Mouse (Mus musculus) kidney, postnatal 4 days (tissue): ENCODE measurements around the gene Palb2.
"Not testable (repeated sequence)": the region's sequence is repeated elsewhere in the genome, so short reads cannot be mapped to it uniquely, and the experiment has no call there.

ENCODE experiments used
- DNase-seq, 2 experiments: peaks; one replicate each; pipeline ENCODE4 v3.0.0; 2021; ENCODE audit warnings: mixed read lengths in 2 of 2

The Palb2 gene

DNA sequence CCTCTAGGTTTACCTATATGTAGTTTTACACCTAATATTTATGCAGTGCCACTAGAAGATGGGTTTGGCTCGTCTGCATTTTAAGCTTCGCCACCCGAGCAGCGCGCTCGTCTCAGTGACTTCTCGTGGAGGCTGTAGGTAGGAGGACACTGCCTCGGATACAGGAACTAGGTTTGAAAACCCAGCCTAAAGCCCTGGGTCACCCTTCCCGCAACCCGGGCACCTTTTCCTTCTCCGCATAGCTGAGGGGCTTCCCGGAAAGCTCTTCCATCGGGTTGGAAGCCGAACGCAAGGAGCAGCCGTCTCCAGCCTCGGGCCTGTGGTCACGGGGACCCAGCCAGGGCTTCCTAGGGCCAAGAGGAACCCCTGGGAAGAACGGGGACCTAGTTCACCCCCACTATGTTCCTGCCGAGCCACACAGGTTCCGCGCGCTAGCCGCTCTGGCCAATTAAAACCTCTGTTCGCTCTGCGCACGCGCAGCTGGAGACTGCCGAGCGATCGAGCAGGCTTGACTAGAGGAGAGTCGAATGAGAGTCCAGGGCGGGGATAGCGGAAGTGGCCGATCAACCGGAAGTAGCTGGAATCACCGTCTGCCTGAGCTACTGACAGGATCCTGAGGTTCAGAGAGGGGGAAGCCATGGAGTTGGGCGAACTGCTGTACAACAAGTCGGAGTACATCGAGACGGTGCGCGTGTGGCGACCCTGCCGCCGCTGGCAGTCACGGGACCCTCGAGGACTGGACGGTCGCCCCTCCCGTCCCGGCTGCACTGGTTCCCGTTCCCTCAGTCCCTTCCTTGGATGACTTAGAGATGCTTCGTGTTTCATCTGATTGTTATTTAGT, at the start of gene Palb2, which contains the start of gene Dctn5:
Gene Palb2, minus strand, starts transcription at position 489 of the 841 bp plus-strand sequence.
Gene Dctn5, plus strand, starts transcription at position 545 of the 841 bp plus-strand sequence.
- peak; percentile 98 for DNase-seq

DNA sequence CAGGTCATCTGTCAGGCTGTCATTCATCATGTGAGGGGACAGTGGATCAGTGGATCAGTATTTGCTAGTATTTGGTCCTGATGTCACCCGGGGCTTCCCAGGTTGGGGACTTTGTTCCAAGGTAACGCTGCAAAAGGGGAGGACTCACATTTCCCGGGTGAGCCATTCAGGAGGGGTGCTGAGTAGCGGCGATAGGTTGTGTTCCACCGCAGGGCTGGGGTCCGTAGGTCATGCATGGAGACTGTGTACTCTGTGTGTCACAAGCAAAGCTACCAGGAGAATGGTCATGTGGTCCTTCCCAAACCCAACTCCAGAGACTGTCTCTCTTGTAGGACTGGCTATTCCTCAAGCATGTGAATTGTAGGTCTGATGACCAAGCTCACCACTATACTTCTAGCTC, 47.9 kb upstream of the Palb2 start:
- no peak for DNase-seq

DNA sequence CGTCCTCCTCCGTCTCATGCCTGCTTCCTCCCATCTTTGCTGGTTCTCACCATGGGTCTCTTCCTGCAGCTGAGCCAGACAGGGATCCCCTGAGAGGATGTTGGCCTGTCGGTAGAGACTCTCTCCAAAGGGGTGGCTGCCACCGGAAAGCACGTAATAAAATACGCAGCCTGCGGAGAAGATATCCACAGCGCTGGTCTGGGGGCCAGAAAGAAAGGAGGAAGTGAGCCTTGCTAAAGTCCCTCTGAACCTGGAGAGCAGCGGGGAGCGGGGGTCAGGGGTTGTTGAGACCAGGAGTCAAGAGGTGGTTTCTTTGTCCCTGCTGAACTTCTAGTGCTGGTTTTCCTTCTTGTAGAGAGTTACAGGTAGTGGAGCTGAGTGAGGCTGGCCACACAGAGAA, 38.8 kb upstream of the Palb2 start:
- no peak for DNase-seq

DNA sequence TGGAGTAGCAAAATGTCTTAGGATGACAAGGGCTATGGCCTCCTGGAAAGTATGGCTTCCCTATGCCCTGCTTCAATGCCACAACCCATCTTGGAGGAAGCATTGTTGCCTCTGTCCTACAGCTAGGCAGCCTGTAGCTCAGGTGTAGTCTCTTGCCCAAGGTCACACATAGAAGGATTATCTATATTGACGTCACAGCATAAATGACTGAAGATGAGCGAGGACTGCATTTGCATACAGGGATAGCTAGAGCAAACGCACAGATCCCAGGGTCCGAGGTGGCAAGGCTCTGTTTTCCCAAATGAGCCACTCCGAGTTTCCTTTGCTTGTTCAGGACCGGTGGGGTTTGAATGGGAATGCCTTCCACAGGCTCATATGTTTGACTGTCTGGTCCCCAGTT, 37.9 kb upstream of the Palb2 start:
- no peak for DNase-seq

DNA sequence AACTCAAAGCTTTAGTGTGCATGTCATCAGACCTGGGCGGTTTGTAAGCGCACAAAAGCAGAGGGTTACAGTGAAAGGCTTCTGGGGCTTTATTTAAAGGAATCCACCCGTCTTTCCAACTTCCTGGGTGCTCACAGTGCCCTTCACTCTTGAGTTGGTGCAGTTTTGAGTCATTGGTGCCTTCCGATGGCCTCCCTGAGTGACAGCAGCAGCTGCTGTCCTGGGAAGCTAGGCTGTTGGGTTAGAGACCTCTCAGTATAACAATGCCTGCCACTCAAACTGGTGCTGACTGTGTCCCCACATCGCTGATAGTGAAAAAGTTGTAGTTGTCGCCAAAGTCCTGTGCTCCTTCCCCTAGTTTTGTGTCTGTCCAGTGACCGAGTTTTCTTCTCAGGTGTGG, 34.4 kb upstream of the Palb2 start:
- no peak for DNase-seq

DNA sequence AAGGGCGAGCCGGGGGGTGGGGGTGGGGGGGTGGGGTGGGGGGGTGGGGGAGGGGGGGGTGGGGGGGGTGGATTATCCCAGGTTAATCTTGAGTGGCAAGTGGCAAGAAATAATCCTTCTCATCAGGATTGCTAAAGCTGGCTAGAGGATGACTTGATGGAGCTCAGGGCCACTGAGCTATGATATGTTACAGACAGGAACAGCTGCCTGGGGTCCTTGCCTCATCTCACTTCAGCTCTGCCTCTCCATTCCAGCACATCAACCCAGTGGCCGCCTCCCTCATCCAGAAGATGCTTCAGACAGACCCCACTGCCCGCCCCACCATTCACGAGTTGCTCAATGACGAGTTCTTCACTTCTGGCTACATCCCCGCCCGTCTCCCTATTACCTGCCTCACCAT, 31.0 kb upstream of the Palb2 start:
- no peak for DNase-seq

DNA sequence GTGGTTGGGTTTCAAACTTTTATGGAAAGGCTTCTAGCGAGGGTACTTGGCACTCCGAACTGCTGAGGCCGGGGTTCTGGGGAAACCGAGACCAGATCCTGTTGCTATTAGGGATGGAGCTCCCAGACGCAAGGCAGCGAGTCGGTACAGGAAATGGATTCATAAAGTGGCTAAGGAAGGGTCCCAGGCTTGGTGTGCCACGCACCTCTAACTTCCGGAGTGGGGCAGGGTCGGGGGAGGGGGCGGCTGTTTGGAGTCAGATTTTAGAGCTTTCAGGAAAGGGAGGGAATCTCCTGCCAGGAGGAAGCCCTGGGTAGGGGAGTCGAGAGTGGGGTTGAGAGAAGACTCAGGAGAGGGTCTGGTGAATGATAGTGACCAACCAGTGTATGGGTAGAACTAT, 27.3 kb upstream of the Palb2 start:
- peak in 1 of 2 experiments; percentile 20 for DNase-seq

DNA sequence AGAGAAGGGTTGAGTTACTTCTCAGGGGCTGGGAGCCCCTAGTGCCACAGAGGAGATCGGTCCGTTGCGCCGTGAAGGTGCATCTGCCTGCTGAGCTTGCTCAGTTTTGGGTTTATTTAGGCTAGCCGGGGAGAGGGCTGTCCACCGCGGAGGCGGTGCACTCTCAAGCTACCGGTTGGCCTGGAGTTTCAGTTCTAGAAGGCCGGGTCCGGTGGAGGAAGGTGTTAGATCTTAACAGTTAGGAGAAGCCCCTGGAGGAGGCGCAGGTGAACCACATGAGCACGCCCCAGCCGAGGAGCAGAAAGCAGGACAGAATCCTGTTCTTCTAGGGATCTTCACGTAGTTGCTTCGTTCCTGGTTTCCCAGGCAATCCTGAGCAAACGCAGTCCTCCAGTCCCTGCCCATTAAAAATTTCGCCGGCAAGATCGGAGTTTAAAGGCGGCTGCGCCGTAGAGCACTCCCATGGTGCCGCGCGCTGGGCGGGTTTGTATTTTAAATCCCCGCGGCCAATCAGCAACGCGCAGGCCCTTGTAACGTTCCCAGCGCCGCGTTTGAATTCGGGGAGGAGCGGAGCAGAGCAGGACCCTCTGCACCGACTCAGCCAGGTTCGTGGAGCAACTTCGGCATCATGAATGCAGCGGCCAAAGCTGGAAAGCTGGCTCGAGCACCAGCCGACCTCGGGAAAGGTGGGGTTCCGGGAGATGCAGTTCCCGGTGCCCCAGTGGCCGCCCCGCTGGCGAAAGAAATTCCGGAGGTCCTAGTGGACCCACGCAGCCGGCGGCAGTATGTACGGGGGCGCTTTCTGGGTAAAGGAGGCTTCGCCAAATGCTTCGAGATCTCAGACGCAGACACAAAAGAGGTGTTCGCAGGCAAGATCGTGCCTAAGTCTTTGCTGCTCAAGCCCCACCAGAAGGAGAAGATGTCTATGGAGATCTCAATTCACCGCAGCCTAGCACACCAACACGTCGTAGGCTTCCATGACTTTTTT, 26.4 kb upstream of the Palb2 start, which contains the start of gene Plk1:
Gene Plk1, plus strand, starts transcription at position 525 of the 988 bp plus-strand sequence.
- DNase-seq, result peak; percentile 90 to 93

DNA sequence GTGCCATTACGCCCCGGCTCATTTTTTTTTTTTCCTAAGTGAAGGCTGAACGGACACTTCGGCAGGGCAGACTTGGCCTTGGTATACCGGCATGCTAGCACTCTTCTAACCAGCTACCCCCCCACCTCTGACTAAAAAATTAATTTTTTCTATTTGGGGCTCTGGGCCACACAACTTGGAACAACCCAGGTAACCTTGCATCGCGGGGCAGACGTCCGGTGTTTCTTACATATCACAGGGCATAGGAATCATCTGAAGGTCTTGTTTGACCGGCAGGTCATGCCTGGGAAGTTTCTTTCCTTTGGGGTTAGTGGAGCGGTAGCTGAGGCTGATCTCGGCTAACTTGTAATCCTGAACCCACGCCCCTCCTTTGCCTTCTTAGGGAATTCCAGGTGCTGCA, 25.7 kb upstream of the Palb2 start:
- no peak for DNase-seq

DNA sequence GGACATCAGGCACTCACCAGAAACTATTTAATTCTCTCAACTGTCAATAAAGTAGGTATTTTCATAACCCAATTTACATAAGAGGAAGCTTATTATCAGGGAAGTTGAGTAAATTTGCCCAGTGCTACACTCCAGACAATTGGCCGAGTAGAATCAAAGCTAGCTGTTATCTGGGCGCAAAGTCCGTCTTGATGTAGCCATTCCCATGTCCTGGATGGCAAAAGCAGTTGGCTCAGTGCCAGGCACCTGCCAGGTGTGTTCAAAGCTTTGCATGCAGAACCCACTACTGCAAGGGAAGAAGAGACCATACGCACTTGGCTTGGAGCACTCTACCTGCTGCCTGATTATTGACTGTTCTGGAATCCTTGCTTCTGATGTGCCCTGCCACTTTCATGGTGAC, 19.7 kb upstream of the Palb2 start:
- no peak for DNase-seq

DNA sequence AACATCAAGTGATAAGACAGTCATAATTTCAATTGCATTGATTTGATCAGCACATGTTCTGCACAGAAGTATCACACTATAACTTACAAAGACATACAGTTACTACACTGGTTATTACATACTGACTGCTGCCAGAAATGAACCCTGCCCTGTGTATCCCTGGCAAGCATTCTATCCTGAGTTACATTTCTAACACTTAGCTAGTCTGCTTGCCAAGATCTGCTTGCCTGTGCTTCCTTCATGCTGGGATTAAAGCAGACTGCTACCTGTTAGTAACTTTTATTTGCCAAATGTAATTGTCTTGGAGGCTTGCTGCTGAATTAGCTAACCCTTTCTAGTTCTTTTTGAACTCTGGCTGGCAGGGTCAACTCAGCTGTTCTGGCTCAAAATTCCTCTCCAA, 8.2 kb upstream of the Palb2 start:
- no peak for DNase-seq

DNA sequence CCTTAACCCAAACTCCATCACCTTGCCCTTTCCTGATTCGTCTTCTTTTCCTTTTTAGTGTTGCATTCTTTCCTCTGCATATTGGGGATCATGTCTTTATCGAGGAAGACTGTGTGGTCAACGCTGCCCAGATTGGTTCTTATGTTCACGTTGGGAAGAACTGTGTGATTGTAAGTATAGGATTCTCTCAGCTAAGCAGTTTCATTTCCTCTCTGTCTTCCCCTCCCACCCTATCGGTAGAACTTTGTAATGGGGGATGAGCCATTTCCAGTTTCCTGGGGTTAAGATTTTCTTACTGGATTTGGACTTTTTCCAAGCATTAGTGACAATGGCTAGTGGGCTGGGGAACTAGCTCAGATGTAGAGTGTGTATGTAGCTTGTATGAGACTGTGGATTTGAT, 5.4 kb upstream of the Palb2 start:
- no peak for DNase-seq

DNA sequence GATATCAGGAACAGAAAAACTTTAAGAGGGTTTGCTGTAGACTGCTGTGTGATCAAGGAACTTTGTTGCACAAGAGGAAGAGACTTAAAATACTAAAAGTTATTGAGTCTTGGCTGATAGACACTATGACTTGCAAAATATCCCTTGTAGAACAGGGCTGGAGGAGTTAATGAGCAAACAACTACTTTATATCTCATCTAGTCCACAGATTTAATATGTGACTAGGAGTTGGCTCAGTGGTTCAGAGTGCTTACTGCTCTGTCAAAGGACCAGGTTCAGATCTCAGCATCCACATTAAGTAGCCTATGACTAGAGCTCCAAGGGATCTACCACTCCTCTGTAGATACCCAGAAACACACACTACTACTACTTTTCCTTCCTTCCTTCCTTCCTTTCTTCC, 4.3 kb upstream of the Palb2 start:
- no peak for DNase-seq

DNA sequence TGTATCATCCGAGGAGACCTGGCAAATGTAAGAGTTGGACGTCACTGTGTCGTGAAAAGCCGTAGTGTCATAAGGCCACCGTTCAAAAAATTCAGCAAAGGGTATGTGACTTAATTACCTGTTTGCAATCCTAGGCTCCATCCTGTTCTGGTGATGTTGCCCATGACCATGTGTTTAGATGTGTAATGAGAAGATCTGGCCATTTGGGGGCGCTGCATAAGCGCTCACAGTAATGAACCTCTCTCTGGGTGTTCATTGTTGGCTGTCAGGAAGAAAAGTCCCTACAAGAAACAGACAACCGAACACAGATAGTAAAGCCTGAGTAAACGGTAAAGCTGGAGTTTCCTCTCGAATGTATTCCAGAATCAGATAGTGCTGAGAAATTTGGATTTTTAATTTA, 2.3 kb upstream of the Palb2 start:
- DNase-seq, result peak; percentile 14 to 33

DNA sequence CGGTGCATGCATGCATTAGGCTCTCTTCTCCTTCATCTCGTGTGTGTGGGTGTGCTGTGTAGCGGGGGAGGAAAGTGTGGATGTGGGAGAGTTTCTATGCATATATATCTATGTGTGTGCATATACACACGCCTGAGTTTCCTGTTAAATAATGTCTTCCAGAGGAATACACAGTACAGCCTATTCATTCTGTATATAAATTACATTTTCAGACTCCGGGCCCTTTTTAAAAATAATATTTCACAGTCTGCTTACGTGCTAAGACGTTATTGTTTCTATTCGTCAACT, 497 bp upstream of the Palb2 start:
- no peak for DNase-seq

DNA sequence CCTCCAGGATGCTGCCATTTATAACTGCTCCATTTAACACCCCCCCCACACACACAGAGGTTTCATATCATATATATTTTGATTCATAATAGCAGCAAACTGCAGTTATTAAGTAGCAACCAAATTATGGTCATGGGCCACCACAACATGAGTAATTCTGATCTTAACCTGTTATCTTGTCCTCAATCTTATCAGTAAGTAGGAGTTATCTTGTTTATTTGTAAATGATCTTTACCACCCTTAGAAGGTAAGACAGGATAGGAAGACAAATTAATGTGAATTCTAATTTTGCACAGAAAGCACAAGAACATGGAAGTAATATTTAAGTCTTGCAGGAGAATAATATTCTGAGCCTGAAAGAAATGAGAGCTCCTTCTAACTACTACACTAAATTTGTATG, 951 bp downstream of the Palb2 start:
- DNase-seq, result no peak

DNA sequence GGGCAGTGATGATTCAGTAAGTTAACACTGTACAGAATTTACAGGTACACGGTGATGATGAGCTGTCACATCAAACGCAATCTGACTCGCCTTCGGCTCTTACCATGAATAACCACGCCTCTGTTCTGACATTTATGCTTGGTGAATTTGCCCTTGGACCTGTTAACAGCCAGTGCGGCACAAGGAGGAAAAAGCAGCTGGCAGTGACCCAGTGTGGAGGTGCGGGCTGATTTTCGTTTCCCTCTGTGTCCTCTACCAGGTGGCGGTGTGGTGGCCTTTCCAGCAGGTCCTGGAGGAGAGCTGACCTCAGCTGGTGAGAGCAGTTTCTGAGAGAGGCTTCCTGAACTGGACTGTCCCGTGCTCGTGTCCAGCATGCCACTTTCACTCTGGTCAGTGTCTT, 5.8 kb downstream of the Palb2 start:
- DNase-seq, result no peak

DNA sequence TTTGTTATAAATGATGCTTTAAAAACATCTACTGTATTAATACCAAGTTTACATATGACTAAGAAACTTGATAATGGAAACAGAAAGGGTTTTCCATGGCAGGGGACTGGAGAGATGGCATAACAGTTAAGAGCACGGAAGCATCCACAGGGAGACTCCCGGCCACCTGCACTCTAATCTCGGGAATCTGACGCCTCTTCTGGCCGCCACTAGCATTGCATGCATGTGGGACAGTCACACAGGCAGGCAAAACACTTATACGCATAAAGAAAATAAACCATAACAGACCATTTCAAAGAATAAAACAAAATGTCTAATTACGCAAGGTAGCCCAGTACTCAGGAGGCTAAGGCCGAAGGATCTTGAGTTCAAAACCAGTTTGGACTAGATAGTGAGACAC, 7.1 kb downstream of the Palb2 start:
- peak; percentile 6 to 13 for DNase-seq

DNA sequence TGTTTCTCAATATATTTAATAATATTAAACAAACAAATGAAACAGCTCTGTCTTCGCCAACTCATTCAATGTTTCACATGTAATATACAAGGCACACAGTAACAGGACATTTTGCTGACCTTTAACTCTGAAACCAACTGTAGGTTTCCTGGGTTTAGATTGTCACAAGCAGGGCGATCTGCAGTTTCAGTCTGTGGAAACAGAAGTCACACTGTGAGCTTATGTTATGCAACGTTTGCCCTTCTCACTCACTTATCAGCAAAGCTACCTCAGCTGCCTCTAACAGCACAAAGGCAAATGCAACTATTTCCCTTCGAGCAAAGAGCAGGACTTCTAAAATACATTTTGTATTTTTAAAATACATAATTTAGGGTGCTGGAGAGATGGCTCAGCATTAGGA, 9.3 kb downstream of the Palb2 start:
- no peak for DNase-seq

DNA sequence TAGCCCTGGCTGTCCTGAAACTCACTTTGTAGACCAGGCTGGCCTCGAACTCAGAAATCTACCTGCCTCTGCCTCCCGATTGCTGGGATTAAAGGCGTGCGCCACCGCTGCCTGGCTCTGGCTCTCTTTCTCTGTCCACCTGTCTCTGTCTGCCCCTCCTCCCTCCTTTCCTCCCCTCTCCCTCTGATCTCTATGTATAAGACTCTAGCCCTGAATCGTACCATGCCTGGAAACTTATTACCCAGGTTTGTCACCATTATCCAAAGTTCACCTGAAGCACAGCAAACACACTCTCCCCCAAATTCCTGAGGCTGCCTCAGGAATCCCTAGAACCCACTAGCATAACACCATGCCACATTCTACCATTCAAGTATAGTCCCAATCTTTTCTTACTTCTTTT, 24.6 kb downstream of the Palb2 start:
- peak in 1 of 2 experiments; percentile 13 for DNase-seq

DNA sequence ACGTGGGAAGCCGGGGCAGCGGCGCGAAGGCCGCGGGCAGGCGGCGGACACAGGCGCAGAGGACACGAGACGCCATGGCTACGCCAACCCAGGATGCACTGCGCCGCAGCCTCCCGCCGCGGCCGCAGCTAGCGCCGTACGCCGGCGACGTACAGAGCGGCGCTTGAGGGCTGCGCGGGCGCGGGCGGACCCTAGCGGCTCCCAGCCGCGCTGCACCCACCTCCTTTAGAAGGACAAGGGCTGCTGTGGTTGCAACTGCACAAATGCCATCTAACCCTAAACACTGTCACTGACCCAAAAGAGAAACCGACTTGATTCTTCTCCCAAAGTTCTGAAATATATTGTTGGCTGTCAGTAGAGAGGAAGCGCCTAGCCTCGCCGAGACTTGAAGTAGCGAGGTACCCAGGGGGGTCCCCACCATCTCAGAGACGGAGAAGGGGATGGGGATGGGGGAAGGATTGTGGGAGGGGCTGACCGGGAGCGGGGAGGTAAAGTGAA, 31.0 kb downstream of the Palb2 start, which contains the start of gene Ndufab1:
Gene Ndufab1, minus strand, starts transcription at position 140 of the 498 bp plus-strand sequence.
- peak; percentile 90 to 93 for DNase-seq

DNA sequence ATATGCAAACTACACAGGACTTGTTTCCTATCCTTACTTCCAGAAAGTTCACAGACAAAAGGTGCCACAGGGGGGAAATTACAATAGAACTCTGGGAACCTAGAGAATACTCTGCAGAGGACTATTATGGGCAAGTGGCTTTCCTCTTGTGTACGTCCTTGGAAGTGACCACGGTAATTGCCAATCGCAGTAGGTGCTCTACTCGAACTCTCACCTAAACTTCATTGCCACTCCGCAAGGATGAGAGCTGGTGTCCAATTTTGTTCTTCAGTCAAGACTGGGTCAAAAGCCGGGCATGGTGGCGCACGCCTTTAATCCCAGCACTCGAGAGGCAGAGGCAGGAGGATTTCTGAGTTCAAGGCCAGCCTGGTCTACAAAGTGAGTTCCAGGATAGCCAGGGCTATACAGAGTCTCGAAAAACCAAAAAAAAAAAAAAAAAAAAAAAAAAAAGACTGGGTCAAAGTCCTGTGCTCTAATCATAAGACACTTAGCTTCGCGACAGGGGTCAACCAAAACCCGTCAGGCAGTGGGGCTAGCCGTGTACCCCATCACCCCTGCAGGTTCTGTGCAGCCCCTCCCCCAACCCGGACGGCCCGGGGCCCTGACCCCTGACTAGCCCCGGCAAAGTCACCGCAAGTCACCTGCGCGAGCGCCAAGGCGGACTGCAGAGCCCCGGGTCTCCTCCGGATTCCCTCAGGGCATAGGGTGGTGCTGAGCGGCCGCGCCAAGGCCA, 31.6 kb downstream of the Palb2 start:
- DNase-seq, result not testable (repeated sequence)

DNA sequence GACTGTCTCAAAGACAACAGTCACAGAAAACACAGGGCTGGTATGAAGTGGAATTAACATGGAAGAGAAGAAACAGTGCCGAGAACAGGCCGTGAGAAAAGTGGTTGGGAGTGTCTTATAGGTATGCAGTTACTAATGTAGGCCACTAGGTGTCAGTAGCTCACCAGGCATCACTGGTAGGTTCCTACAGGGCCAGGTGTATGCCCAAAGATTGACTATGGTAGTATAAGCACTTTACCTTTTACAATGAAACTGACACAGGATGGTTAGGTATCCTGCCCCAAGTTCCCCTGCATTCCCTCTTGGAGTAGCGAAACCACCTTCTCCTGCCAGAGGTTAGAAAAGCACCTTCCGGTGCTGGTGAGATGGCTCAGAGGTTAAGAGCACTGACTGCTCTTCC, 33.6 kb downstream of the Palb2 start:
- peak; percentile 28 to 55 for DNase-seq
